Mouse (Mus musculus): ENCODE results near the gene Cript. TPM values are rescaled to one million over a fixed set of nuclear protein-coding genes. Genes with fewer than 3 reads are reported as not detected.

Cript gene
- total and polyA plus RNA-seq, 2 experiments from 2014 or later, result 51.6 to 199 TPM

DNA sequence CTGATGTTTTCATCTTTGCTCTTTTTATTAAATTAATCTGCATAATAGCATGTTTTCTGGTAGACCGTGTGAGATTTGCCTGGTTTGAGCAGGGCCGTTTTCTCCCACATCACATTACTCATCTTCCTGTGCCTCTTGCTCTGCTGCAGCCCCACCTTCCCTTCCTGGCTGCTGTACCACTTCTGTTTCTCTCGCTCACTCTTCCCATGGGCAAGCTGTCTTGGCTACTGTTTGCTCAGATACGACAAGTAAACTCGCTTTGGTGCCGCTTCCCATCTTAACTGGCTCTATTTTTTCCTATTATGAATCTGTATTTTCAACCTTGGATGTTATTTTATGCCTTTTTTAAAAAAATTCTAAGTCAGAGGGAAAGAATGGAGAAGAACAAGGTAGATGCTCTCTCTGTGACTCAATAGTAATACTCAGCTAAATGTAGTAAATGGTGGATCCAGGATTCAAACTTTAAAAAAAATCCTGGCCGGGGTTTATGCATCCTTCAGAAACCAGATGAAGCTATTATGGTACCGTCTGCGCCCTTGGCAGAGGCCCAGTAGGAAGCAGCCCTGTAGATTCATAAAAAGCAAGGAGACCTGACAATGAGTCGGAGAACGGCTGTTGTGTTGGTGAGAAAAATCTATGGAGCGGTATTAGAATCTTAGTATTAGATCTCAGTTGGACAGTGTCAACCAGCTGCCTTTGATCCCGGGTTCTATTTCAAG, 13.9 kb upstream of the Cript start:
- no peak overlapping the region for H3K27ac ChIP-seq (ENCODE audit: low read depth, low read length)

DNA sequence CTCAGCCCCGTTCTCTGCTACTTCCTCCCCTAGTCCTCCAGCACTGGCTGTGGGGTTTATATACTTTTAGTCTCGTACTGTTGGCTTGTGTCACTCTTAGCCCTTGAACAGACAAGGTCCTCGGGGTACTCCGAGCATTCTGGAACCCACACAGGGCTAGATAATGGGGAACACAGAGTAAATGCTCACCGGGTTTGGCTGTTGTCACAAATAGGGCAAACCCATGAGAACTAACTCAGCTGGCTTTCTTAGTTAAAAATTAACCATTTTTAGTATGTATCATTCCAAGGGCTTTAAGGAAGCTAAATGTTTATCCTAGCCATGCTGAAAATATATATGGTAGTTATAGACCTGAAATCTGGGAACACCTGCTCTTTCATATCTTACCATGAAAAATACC, 5.7 kb upstream of the Cript start:
- ATAC-seq (ENCODE audit: low FRiP score) (no peak), DNase-seq (ENCODE audit: low spot score) (no peak)
- Histone ChIP-seq H3K27ac (ENCODE audit: low read depth, low read length) (no peak overlapping the region), H3K4me2 (ENCODE audit: low read depth, low read length, poor library complexity, severe bottlenecking) (no peak overlapping the region), H3K27me3 (ENCODE audit: insufficient read depth, low read length) (no peaks in the 10 kb centered on the region), H3K36me3 (ENCODE audit: insufficient read depth, low read length) (no peaks in the 10 kb centered on the region), H3K4me3 (ENCODE audit: low read depth, low read length) (no peak overlapping the region), H3K4me1 (ENCODE audit: insufficient read depth, low read length) (0 out of 2 replicates have a peak, but pooled peaks cover 2% of the 10 kb centered on the region), H3K9me3 (ENCODE audit: low read length) (no peaks in the 10 kb centered on the region), H3K9ac (replicated peaks; ENCODE audit: low read length, poor library complexity, severe bottlenecking) (no peak overlapping the region)
- TF ChIP-seq CTCF (IDR thresholded peaks at IDR 0.05), result no peak
- WGBS, result 93% methylated on average over 5 of the region's 5 CpGs

More for the DNA sequence above, 13.9 kb upstream of the Cript start:
- H3K4me1 ChIP-seq (ENCODE audit: insufficient read depth, low read length), result no peaks in the 10 kb centered on the region
- H3K9ac ChIP-seq (replicated peaks; ENCODE audit: low read length, poor library complexity, severe bottlenecking), result no peak overlapping the region
- WGBS, result 79% methylated on average over 13 of the region's 13 CpGs
- no peaks in the 10 kb centered on the region for H3K27me3 ChIP-seq (ENCODE audit: insufficient read depth, low read length)
- TF ChIP-seq CTCF (IDR thresholded peaks at IDR 0.05), result no peak
- DNase-seq (ENCODE audit: low spot score) (peak; percentile 75), ATAC-seq (ENCODE audit: low FRiP score) (no peak)
- H3K4me2 ChIP-seq (ENCODE audit: low read depth, low read length, poor library complexity, severe bottlenecking), result no peak overlapping the region
- H3K9me3 ChIP-seq (ENCODE audit: low read length), result no peaks in the 10 kb centered on the region
- no peak overlapping the region for H3K4me3 ChIP-seq (ENCODE audit: low read depth, low read length)
- no peaks in the 10 kb centered on the region; the same call in 1 of the 2 replicates for H3K36me3 ChIP-seq (ENCODE audit: insufficient read depth, low read length)

- peak overlapping the region; percentile 68 for H3K9ac ChIP-seq (replicated peaks; ENCODE audit: low read length, poor library complexity, severe bottlenecking)
- no peaks in the 10 kb centered on the region for H3K27me3 ChIP-seq (ENCODE audit: insufficient read depth, low read length)
- 0 out of 2 replicates have a peak, but pooled peaks cover 2% of the 10 kb centered on the region for H3K4me1 ChIP-seq (ENCODE audit: insufficient read depth, low read length)
- ATAC-seq (ENCODE audit: low FRiP score), result peak; percentile 78
- peak overlapping the region; percentile 91 for H3K4me3 ChIP-seq (ENCODE audit: low read depth, low read length)
- no peak for DNase-seq (ENCODE audit: low spot score)
- WGBS, result 1% methylated on average over 54 of the region's 55 CpGs
- H3K9me3 ChIP-seq (ENCODE audit: low read length), result no peaks in the 10 kb centered on the region
- H3K27ac ChIP-seq (ENCODE audit: low read depth, low read length), result no peak overlapping the region
- H3K36me3 ChIP-seq (ENCODE audit: insufficient read depth, low read length), result no peaks in the 10 kb centered on the region
- TF ChIP-seq CTCF (IDR thresholded peaks at IDR 0.05), result no peak
- H3K4me2 ChIP-seq (ENCODE audit: low read depth, low read length, poor library complexity, severe bottlenecking), result peak overlapping the region; percentile 97
Measured at GRCm38 (mm10) chr17:87024491-87025242, 683 bp upstream of the Cript start.

GRCm38 (mm10) chr17:87036141-87037073, 11.1 kb downstream of the Cript start:
- Histone ChIP-seq H3K9ac (replicated peaks; ENCODE audit: low read length, poor library complexity, severe bottlenecking) (no peak overlapping the region), H3K9me3 (ENCODE audit: low read length) (no peaks in the 10 kb centered on the region), H3K4me3 (ENCODE audit: low read depth, low read length) (no peak overlapping the region), H3K4me1 (ENCODE audit: insufficient read depth, low read length) (no peaks in the 10 kb centered on the region), H3K36me3 (ENCODE audit: insufficient read depth, low read length) (peaks cover 7% of the 10 kb centered on the region; the same call in 1 of the 2 replicates), H3K27ac (ENCODE audit: low read depth, low read length) (no peak overlapping the region), H3K4me2 (ENCODE audit: low read depth, low read length, poor library complexity, severe bottlenecking) (no peak overlapping the region), H3K27me3 (ENCODE audit: insufficient read depth, low read length) (no peaks in the 10 kb centered on the region)
- ATAC-seq (ENCODE audit: low FRiP score) (no peak), DNase-seq (ENCODE audit: low spot score) (peak; percentile 50)
- TF ChIP-seq CTCF (IDR thresholded peaks at IDR 0.05), result peak; percentile 76
- WGBS, result 60% methylated on average over 9 of the region's 10 CpGs

DNA sequence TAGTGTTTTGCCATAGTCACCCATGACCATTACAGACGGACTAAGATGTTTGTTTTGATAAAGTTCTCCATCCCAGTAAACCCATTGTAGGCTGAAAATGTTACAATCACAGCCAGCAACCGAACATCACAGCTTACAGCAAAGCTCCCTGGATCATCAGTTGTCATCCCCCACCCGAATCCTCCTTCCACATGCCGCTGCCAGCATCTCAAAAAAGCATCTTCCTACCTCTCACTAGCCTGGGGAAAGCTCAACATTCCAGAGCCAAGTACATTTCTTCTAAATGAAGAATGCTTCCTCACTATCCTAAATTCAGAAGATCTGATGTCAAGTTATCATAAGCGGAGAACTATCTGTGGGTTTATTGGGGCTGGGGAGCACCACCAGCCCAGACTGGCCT, 13.1 kb downstream of the Cript start:
- ATAC-seq (ENCODE audit: low FRiP score) (no peak), DNase-seq (ENCODE audit: low spot score) (no peak)
- Histone ChIP-seq H3K4me3 (ENCODE audit: low read depth, low read length) (no peak overlapping the region), H3K9me3 (ENCODE audit: low read length) (no peaks in the 10 kb centered on the region), H3K36me3 (ENCODE audit: insufficient read depth, low read length) (peaks cover 7% of the 10 kb centered on the region; the same call in 1 of the 2 replicates), H3K4me2 (ENCODE audit: low read depth, low read length, poor library complexity, severe bottlenecking) (no peak overlapping the region), H3K4me1 (ENCODE audit: insufficient read depth, low read length) (no peaks in the 10 kb centered on the region), H3K27ac (ENCODE audit: low read depth, low read length) (no peak overlapping the region), H3K27me3 (ENCODE audit: insufficient read depth, low read length) (no peaks in the 10 kb centered on the region), H3K9ac (replicated peaks; ENCODE audit: low read length, poor library complexity, severe bottlenecking) (no peak overlapping the region)
- no peak for TF ChIP-seq CTCF (IDR thresholded peaks at IDR 0.05)
- 88% methylated on average over 5 of the region's 5 CpGs for WGBS
